Mouse (Mus musculus): ENCODE data around the gene Palm2.

Gene Palm2

DNA sequence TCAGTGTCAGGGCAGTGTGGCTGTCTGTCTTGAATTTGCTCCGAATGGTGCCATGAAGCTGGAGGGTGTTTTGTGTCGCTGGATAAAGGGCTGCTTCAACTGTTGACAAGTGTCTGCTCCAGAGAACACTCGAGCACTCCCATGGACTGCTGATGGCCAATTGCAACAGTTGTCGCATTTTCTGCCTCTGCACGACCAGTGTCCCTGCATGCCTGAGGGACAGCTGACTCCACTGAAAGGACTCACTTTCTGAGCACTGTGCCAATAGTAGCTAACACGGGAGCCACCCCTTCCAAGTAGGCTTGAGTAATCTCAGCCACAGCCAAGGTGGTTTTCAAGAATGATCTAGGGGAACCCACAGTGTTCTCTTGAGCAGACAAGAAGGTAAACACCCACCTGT lies 135.7 kb downstream of the Palm2 start:
- DNase-seq: no peak

DNA sequence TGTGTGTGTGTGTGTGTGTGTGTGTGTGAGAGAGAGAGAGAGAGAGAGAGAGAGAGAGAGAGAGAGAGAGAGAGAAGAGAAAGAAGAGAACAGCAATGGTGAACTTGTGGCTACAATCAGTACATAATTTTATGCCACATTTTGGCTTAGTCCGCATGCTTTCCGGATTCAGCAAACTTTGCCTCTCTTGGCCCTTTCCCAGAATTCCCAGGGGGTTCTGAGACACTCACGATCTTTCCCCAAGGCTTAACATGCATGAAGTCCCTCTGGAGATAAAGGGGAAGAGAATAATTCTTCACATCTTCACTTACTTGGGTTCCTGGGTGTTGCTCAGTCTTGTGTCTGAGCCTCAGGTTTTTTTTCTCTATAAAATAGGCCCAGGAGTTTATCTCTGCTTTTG lies 136.2 kb downstream of the Palm2 start:
- DNase-seq: no peak

DNA sequence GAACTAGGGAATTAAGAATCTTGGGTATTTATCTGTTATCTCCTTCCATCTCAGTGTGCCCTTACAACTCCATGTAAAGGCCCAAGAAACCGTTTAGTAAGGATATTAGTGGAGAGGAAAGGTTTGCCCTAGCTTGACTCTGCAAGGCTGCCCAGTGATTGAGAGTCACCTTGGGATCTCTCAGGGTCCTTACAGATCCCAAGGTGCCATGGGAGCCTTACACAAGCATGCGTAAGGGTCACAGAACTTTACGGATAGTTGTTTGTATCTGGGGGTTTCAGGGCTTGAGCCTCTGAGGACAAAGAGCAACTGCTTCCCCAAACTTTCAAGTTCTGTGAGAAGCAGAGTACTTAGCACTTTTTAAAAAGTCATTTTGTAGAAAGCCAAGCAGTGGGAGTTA lies 140.1 kb downstream of the Palm2 start:
- no peak for DNase-seq

DNA sequence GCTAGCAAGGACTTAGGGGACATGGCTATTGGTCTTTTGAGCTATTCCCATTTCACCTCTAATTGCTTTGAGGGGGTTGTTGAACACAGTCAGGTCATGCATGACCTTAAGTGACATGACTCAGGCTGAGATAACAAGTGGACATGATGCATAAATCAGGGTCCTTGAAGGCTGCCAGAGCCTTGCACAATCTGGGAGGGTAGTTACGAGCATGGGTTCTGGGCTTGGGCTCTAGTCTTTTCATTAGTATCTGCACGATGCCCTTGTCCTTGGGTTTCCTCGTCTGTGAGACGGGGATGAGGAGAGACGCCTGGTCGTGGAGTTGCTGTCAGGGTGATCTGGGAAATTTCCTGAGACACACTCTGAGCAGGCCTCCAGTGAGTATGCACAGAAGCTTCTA lies 140.6 kb downstream of the Palm2 start:
- DNase-seq: no peak

DNA sequence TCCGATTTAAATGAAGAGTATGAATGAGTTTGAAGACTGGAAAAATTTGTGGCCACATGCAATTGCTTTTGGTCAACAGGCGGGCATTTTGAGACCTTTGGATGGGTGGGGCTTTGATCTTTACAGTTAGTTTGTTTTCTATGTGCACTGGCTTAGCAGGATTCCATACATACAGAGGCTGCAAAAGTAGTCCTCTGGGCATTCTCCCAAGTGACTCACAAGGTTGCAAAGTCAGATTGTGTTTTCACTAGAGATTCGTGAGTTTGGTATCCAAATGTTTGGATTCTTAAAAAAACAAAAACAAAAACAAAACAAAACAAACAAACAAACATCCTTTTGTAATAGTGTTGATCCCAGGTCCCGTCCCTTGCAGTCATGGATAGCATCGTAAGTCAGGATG lies 141.6 kb downstream of the Palm2 start:
- no peak for DNase-seq

DNA sequence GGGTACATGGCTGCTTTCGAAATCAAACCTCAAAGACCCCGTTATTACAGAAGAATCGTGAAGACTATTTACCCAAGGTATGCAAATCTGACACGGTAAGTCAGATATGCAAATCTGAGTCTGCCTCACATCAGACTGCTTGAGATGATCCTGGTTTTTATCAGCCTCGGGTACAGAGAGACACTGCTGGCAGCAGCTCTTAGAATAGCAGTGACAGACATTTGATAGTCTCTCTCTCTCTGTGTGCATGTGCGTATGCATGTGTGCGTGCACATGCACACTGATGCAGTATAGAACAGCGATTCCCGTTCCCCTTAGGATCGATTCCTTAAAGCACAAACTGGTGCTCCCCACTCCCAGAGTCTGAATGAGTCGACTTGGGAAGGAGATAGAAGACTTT lies 142.0 kb downstream of the Palm2 start:
- no peak for DNase-seq

DNA sequence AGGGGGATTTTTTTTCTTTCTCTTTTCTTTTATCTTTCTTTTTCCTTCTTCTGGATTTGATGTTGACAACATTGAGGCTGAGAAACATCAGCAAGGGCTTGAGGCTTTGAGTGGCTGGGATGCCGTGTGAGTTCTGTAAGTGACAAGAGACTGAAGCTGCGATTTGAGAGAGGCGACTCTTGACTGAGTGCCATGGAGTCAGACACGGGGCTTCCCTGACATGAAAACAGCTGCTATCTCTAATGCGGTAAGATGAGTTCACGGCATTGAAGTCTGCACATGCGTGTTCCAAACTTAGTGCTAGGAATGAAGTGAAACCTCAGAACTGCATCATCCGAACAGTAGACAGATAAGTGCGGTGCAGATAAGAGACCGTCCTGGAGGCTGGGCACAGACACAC lies 145.6 kb downstream of the Palm2 start:
- DNase-seq: no peak

DNA sequence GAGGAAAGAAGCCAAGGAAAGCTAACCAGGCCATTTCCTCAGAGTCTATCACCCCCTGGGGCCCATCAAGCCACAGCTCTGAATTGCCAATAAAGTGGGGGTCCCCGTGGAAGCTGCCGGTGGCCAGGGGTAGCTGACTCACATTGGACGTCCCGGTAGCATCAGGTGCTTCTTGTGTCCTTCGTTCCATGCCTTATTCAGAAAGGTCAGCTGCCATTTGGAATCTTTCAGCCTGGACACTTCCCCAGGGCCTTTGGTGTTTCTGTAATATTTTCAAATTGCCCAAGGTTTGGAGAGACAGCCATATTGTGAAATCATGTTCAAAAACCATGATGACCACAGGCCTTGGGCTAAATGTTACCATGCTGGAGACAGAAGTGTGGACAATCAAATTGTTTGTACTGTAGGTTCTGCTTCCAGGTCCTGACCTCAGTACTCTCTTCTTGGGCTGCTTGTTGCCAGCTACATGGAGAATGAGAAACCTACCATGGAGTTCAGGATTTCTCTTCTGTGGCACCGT lies 151.3 kb downstream of the Palm2 start:
- no peak for DNase-seq

DNA sequence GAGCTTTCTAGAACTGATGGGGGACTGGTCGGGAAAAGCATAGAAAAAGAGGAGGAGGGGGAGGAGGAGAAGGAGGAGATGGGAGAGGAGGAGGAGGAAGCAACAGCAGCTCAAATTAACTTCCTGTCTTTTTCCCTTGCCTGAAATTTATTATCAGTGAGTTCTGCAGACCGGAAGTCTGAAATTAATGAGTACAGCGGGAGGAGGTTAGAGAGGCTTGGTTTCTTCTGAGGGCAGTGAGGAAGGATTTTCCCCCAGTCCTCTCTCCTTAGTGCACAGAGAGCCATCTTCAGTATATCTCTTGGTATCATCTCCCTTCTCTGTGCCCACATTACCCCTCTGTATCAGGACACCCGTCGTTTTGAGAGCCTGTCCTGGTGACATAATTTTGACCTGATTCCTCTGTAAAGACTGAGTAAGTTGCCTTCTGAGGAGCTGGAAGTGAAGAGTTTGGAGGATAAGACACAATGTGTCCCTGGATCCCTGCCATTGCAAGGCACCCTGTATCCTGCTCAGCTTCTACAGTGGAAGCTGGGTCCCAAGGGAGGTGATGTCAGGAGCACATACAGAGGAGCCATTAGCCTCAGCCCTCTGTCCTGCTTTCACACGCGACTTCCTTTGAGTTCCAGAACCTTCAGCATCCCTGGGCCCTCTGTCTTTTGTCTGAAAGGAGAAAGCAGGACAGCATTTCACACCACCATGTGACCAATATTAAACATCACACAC lies 153.0 kb downstream of the Palm2 start:
- DNase-seq: peak; percentile 22 to 31

DNA sequence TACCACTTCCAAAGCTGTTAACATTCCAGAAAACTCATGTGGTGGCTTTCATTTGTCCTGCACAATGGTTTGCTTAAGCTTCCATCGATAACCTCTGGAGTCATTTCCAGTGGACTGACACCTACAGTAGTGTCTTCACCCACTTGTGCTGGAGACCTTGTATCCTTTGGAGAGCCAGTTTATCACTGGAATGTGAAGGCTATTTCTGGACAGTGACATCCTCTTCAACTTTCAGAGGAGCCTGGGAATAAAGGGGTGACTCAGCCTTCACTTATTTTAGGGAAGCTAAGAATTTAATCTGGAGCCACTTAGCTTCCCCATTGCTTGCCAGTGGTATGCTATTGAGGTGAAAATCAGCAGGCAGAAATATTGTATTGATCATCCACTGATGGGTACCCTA lies 154.3 kb downstream of the Palm2 start:
- no peak for DNase-seq

DNA sequence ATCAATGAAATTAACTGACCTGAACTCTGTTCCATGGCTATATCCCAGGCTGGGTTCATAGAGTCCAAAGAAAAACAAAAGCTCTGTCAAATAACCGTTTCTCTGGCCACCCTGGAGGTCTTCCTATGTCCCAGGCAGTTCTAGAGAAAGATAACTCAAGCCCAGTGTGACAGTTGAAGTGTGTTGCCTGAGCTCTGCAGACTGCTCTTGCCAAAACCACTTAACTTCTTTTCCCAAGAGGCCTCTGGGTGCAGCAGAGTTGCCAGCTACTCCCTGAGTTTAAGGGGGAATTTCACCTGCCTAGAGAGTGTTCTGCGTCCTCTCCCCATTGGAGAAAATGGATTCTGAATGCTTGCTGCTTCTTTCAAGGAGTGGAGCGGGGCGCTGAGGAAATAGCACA lies 158.7 kb downstream of the Palm2 start:
- DNase-seq: no peak

DNA sequence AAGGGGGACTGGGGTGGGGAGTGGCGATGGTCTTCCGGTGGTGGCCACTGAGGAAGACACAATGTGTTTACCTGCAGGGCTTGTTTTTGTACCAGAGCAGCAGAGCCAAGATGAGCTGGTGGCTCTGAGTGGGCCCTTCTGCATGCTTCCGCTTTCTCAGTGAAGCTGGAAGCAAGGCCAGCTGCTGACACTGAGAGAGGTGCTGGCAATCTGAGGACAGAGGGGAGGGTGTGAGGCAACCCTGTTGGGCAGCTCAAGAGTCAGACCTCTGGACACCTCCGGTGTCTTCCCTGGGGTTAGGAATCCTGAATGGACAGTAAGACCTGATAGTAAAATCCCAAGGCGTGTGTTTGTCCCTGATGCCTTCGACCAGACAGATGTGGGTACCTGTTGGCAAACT lies 165.9 kb downstream of the Palm2 start:
- DNase-seq: no peak

DNA sequence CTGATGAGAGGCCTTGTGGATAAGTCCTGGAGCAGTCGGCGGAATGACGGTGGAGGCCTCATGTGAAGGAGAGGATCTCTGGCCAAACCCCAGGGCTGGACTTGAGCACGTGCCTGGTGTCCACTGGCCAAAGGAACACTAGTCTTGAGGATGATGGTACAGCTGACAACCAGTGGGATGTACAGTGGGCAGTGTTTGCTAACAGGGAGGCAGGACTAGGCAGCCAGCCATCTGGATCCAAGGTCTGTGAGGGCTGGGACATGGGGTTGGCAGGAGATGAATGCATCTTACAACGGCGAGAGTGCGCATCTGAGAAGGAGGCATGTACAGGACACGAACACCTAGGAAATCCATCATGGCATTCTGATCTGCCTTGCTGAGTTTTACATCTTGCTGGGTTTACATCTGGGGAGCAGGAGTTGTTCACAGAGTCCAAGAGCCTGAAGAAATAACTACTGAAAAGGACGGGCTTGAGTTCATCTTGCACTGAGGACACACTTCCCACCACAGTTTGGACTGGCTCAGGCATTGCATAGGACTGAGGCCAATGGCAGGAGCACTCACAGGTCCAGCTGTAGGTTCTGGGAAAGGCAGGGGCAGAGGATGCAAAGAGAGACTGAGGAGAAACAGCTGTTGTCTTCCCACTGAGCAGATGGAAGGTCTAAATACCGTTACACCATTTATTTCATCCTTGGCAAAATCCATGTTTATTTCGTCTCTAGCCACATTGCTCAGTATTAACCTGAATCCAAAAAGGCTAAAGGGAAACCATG lies 166.8 kb downstream of the Palm2 start:
- DNase-seq: no peak

DNA sequence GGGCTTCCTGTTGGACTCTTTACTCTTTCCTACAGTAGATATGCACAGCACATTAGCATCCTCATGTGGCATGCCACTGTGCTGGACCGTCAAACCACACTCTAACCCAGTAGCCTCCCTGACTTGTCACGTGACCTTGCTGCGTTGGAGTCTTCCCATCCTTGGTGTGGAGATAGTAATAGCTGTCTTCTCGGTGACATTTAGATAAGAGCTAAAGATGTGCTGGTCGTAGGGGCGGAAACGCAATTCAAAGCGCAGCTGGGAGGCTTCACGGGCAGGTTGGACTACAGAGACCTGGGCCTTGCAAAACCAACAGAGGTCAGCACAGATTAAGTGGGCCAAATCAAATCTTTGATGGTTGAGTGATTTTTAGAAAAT lies 167.4 kb downstream of the Palm2 start:
- no peak for DNase-seq

DNA sequence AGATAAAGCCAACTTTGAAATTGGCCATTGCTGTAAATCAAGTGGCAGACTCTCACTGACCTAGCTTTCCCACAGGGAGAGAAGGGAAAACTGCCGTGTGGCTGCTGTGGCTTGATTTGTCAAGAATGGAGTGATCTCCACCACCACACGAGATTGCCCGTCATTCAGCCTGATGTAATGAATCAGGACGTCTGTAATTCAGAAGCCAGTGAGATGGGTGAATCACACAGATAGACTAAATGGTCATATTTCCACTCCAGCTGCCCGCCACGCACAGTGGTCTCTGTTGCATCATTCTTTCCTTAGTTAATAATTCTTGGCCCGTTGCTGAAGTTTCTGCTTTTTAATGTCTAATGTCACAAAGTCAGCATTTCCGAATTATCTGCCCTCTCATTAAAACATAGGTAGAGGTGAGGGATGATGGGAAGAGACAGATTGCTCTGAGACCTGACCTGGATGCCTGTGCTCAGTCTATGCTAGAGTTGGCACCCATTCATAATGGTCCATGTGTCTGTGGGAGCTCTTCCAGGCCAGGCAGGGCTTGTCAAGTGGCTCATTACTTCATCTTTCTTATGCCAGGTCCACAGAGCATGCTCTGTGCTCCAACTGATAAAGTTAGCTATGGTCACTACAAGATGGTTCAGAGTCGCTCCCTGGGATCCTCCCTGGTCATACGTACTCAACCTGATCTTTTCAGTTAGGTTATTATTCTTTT lies 168.0 kb downstream of the Palm2 start:
- DNase-seq: no peak

DNA sequence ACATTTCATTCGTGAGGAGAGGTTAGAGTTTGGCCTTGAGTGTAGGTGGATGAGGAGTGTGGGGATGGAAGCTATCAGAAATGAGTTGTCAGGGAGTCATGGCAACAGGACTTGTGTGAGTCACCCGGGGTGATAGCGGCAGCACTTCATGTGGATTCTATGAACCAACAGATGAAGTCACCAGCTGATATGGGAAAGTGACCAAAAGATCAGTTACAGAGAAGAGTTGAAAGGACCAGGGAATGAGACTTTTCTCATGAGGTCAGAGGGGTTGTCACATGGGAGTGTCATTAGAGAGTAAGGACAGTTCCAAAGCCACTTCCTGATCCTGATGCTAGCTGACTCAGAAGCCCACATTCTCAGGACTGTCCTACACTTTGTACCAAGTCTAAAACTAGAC lies 172.2 kb downstream of the Palm2 start:
- no peak for DNase-seq

DNA sequence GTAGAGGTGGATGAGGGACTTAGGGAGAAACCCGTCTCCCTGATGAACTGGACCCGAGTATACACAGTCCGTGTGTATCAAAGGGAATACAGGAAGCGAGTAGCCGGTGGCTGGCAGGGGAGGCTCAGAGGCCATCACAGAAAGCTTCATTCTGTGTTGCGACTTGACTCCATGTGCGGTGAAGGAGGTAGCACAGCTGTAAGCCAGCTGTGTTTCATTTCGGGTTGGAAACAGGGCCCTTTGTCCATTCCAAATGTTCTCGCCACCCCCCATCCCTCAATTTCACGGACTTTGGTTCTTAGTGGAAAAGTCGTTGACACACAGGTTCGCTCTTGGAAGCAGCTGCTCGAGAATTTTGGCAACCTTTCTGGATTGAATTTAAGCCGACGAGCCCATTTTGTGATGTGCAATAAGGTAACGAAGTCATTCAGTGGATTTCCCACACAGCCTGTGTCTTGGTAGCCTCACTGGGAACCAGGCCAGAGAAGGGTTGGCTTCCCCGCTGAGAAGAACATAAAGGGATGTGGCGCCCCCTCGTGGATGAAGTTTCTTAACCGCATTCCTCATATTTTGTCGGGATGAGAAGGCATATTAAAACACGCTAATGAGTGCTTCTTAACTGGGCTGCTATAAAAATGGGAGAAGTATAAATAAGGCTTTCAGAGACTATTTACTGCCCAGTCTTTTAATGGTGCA lies 173.3 kb downstream of the Palm2 start:
- DNase-seq: peak; percentile 84 to 95

DNA sequence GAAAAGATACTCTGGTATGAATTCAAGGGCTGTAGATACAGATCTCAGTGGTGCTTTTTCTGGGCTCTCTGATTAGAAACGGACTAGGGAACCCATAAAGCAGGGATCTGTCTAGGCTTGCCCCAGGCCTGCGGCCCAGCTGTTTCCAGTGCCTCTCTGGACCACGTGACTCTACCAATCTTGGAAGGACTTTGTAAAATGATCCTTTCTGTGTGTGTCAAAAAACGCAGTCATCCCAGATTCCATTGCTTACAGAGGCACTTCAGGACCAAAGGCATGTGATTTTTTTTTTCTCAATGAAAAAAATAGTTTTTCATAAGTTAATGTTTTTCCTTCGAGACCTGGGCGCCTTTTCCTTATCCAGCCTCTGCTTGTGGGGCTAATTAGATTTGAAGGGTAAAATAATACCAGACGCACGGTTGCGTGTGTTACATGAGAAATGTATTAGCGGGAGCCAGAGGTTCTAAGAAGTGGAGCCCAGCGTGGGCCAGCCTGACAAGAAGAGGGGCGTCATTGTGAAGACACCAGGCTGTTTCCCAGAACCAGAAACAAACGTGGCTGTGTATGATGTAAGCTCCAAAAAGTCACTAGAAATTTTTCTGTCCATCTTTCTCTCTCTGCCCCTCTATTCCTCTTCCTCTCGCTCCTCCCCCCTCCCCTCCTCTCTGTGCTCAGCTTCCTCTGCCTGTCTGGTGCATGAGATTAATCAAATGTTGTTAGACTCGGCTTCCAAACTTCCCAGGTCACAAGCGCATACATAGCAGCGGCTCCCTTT lies 177.4 kb downstream of the Palm2 start:
- DNase-seq: no peak

DNA sequence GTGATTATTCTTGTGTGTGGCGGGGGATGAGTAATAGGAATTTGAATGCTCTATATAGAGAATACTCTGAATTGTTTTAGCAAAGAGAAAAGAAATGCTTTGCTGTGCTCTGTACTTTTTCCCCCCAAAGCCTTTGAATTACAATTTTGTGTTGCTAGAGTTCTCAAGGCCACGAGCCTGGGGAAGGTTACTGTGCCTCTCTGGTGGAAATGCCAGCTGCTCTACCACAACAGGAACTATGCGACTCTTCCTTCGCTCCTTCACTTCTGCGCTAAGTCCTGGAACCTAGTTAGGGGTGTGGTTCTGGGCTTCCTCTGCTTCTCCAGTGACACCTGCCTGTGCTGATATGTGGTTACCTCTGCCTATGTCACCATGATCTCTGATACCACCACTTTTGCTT lies 178.7 kb downstream of the Palm2 start:
- DNase-seq: no peak

DNA sequence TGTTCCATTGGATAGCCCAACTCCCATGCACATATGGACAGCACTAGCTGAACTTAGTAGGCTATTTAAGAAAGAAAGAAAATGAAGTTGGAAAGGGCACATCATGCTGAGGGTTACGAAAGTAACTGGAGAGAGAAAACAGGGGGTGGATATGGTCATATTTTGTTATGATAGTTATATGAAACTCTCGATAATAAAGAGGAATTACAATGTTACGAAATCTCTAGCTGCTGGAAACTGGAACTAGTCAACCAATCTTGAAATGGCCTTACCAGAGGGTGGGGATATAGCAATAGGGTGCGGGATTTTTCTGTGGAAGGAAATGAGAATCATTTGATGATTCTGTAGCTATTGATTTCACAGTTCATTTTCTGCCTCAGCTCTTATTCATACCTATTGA lies 180.6 kb downstream of the Palm2 start:
- no peak for DNase-seq

DNA sequence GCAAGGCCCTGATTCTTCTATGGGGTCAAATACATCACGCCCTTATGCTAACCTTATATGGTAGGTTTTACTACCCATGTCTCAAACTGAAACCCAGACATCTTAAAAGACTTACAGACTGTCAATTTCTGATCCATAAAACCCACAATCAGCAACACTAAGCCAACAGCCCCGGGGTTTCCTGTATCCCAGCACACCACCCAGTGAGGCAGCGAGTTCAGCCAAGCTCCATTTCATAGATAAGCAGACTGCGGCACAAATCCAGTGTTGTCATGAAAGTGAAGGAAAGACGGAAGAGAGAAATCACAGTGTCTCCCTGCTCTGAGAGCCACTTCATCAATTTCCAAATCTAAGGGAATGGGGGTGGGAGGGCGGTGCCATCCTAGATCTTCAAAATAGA lies 184.7 kb downstream of the Palm2 start:
- DNase-seq: no peak

DNA sequence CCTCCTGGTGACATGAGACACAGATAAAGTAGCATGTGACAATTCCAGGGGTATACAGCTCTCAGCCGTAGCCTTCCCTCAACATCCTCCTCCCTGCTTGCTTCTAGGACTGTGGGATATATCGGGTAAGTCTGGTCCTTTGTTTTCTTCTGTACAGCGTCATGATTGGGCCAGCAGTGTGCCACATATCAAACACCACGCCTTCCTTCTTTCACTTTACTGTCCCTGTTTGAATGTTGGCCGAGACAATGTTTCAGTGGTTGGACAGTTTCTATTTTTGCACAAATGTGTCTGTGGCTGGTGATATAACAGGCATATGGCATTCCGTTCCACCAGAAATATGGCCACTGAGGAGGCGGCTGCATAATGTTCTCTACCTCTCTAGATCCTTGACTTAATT lies 188.8 kb downstream of the Palm2 start:
- DNase-seq: no peak
